Mouse (Mus musculus) limb, embryonic 11.5 days (tissue): ENCODE results near the gene Mydgf. TPM values are rescaled to one million over a fixed set of nuclear protein-coding genes. Genes with fewer than 3 reads are reported as not detected.
A peak's percentile ranks its signal among the peaks of the same experiment; 100 is the strongest.

Source experiments
- ATAC-seq: fragments of 200-750 bp; cut with Nextera tagmentation; 2 replicates; pipeline ENCODE4 v1.8.0; 2017; ENCODE audit warnings: low read depth; ENCODE audit not compliant: insufficient number of reproducible peaks, low FRiP score, low TSS enrichment
- DNase-seq: peaks from one replicate; pipeline ENCODE4 v3.0.0-alpha.2; 2015; ENCODE audit warnings: low spot score
- H3K27ac ChIP-seq: fragments of 300-500 bp; sonication (generic); replicated peaks from 2 replicates; pipeline ENCODE4 v1.5.1; 2014; ENCODE audit warnings: low read depth, mild to moderate bottlenecking, low read length
- H3K27me3 ChIP-seq: fragments of 300-500 bp; sonication (generic); 2 replicates; pipeline ENCODE4 v1.6.1; 2014; ENCODE audit warnings: mild to moderate bottlenecking, low read length, mixed read lengths; ENCODE audit not compliant: control insufficient read depth, insufficient read depth
- H3K36me3 ChIP-seq: fragments of 300-500 bp; sonication (generic); 2 replicates; pipeline ENCODE4 v1.6.1; 2014; ENCODE audit warnings: mild to moderate bottlenecking, low read length, moderate library complexity, mixed read lengths; ENCODE audit not compliant: control insufficient read depth, insufficient read depth
- H3K4me1 ChIP-seq: fragments of 300-500 bp; sonication (generic); 2 replicates; pipeline ENCODE4 v1.6.1; 2014; ENCODE audit warnings: low read length, mixed read lengths; ENCODE audit not compliant: control insufficient read depth, insufficient read depth
- H3K4me2 ChIP-seq: fragments of 300-500 bp; sonication (generic); 2 replicates; pipeline ENCODE4 v1.6.1; 2014; ENCODE audit warnings: low read depth, mild to moderate bottlenecking, moderate library complexity; ENCODE audit not compliant: severe bottlenecking
- H3K4me3 ChIP-seq: fragments of 300-500 bp; sonication (generic); 2 replicates; pipeline ENCODE4 v1.5.1; 2014; ENCODE audit warnings: low read depth, low read length
- H3K9ac ChIP-seq: fragments of 300-500 bp; sonication (generic); 2 replicates; pipeline ENCODE4 v1.6.1; 2014; ENCODE audit warnings: mild to moderate bottlenecking, low read length
- H3K9me3 ChIP-seq: fragments of 300-500 bp; sonication (generic); 2 replicates; pipeline ENCODE4 v1.6.1; 2016; ENCODE audit warnings: low read length; ENCODE audit not compliant: control insufficient read depth
- WGBS: fragments of 180-500 bp; shearing (Covaris S2); extraction: QIAGEN DNeasy Blood & Tissue Kit; methylation state at CpG from one replicate; pipeline ENCODE4 v1.1.7; 2014; 5-methylcytosine and 5-hydroxymethylcytosine counted together
- polyA plus RNA-seq: library from polyadenylated mRNA; unstranded; fragments of >200 nt; fragmentation: Nextera tagmentation; extraction: Ambion mirVana; gene quantifications from 2 replicates; pipeline ENCODE4 v1.2.1, GENCODE M21; 2014

The Mydgf gene
- polyA plus RNA-seq, 1 experiment from 2014 or later = 65.9 TPM

DNA sequence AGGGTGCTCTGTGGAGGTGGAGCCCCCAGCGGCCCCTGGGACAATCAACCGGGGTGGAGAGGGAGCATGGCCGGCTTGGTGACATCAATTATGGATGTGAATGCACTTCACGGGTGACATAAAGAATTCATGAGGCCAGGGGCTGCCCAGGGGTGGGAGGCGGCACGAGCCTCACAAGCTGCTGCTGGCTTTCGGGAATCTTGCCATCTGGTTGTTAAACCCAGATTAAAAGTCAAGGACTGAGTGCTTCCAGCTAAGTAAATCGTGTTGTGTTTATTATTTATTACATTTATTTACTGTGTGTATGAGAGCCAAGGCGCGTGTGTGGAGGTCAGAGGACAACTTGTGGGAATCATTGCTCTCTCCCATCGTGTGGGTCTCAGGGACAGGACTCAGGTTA is 18.0 kb downstream of the Mydgf start:
- DNase-seq (no peak), ATAC-seq (no peak)
- no peaks in the 10 kb centered on the region for H3K36me3 ChIP-seq
- H3K27ac ChIP-seq = no peak overlapping the region
- 69% methylated on average over 11 of the region's 11 CpGs for whole genome bisulfite sequencing
- H3K9me3 ChIP-seq = no peaks in the 10 kb centered on the region
- no peaks in the 10 kb centered on the region for H3K27me3 ChIP-seq
- no peak overlapping the region for H3K4me2 ChIP-seq
- H3K4me3 ChIP-seq = no peak overlapping the region
- 0 out of 2 replicates have a peak, but pooled peaks cover 2% of the 10 kb centered on the region for H3K4me1 ChIP-seq
- H3K9ac ChIP-seq = no peak overlapping the region

DNA sequence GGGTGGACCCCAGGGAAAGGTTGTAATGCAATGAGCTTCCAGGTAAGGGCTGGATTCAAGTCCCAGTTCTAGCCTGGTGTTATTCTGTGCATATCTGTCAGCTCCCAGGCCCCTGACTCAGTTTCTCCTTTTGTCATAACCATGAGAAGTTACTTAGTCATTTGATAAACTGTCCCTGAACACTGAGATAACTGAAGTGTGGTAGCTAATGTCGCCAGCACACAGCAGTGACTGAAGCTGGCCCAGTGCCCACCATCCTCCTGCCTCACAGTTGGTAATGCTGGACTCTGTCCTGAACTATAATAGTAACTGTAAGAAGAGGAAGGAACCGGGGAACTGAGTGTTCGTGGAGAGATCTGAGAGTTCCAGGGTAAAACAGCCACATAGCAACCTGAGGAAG is 19.2 kb downstream of the Mydgf start:
- DNase-seq (no peak), ATAC-seq (no peak)
- 88% methylated on average over 3 of the region's 3 CpGs for WGBS
- Histone ChIP-seq H3K4me2 (no peak overlapping the region), H3K4me1 (0 out of 2 replicates have a peak, but pooled peaks cover 2% of the 10 kb centered on the region), H3K9me3 (no peaks in the 10 kb centered on the region), H3K36me3 (no peaks in the 10 kb centered on the region), H3K4me3 (no peak overlapping the region), H3K27me3 (no peaks in the 10 kb centered on the region), H3K27ac (no peak overlapping the region), H3K9ac (no peak overlapping the region)

DNA sequence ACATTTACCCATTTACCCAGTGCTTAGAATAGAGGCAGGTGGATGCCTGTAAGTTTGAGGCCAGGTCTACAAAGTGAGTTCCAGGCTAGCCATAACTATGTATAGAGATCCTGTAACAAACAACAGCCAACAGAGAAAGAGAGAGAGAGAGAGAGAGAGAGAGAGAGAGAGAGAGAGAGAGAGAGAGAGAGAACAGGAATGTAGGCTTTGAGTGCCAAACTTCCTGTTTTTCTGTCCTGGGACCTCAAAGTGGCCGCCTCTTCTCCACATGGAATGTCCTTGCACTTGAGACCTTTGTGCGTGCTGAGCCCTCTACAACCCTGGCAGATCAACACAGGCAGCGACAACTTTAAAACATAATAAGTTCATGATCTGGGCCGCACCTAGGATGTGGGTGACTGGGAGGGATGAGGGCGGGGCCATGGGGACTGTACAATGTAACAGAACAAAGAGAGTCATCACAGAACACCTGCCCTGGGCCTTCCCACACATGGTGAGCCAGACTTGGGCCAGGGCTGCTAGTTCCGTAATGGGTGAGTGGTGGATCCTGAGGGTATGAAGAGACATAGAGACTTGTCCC is 20.1 kb downstream of the Mydgf start:
- Histone ChIP-seq H3K9me3 (no peaks in the 10 kb centered on the region), H3K9ac (no peak overlapping the region), H3K4me3 (no peak overlapping the region), H3K4me1 (0 out of 2 replicates have a peak, but pooled peaks cover 2% of the 10 kb centered on the region), H3K27ac (no peak overlapping the region), H3K27me3 (no peaks in the 10 kb centered on the region), H3K36me3 (no peaks in the 10 kb centered on the region), H3K4me2 (no peak overlapping the region)
- no peak for ATAC-seq
- DNase-seq = no peak
- 81% methylated on average over 6 of the region's 6 CpGs for WGBS

DNA sequence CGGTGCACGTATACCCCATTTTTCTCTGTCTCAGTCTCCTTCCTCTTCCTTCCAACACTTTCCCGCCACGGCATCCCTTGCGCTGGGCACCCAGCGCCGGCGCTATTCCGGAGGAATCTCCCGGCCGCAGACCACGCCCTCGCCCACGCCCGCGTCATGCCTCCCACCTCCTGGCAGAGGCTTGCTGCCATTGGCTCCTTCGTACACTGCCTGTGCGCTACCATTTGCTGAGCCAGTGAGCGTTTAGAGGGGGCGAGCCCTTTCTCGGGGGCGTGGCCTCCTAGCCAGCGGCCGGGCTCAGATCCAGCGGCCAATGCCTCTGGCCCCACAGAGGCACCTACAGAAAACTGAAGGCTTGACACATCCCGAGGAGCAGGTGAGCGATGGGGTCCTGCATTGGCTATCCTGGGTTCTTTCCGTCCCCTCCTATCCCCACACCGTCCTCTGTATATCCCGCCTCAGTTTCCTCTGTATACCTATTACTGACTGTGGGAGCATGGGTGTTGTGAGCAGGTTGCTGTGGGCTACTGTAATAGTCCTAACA is 21.4 kb downstream of the Mydgf start, which contains the start of gene Tnfaip8l1:
Gene Tnfaip8l1 (plus strand): TSS at position 247 of the 544 bp plus-strand sequence.
- H3K27me3 ChIP-seq = no peaks in the 10 kb centered on the region
- no peak within 1 kb of the TSS for H3K27ac ChIP-seq

DNA sequence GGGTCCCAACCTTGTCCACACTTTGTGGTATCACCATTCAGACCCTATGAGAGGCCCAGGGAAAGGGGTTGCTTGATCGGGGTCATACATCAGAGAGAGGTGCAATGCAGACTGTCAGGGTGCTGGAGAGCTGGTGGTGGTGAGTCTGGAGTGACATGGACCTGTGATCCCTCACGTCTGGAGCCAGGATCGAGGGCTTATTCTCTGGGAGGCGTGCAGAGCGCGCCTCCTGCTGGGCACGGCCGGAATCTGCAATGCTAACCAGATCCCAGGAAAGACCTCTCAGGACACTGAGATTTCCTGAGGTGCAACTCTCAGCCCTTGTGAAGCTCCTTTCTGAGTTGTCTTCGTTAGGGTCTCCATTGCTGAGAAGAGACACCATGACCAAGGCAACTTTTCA is 24.0 kb downstream of the Mydgf start:
- DNase-seq = peak; percentile 80
- 2% methylated on average over 9 of the region's 9 CpGs for WGBS
- Histone ChIP-seq H3K27ac (no peak overlapping the region), H3K9me3 (no peaks in the 10 kb centered on the region), H3K9ac (no peak overlapping the region), H3K36me3 (no peaks in the 10 kb centered on the region), H3K4me3 (no peak overlapping the region), H3K4me1 (0 out of 2 replicates have a peak, but pooled peaks cover 2% of the 10 kb centered on the region), H3K4me2 (no peak overlapping the region), H3K27me3 (peaks cover 6% of the 10 kb centered on the region)
- ATAC-seq = no peak; the same call in 1 of the 2 replicates

More for the DNA sequence above, 21.4 kb downstream of the Mydgf start, which contains the start of gene Tnfaip8l1:
- Histone ChIP-seq H3K36me3 (no peaks in the 10 kb centered on the region), H3K4me1 (0 out of 2 replicates have a peak, but pooled peaks cover 2% of the 10 kb centered on the region), H3K9ac (peak within 1 kb of the TSS; percentile 58), H3K4me3 (peak within 1 kb of the TSS; percentile 44), H3K9me3 (no peaks in the 10 kb centered on the region), H3K4me2 (peak within 1 kb of the TSS; percentile 75)
- ATAC-seq (peak; percentile 96), DNase-seq (peak; percentile 95)
- 2% methylated on average over 30 of the region's 30 CpGs for WGBS

DNA sequence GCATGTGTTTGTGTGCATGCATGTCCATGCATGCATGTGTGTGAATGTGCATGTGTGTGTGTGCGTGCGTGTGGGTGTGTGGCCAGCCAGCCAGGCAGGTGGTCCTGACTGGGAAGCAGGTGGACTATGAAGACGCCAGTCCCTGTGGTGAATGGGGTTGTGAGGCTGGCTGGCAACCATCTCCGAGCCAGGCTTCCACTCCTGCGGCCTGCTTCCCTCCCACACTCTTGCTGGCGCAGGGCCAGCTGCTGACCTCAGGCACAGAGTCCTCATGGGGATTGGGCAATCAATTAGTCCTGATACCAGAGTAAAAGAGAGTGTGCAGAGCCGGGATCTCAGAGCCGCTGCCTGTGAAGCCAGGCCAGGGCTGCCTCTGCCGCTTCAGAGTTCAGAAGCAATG is 30.1 kb downstream of the Mydgf start:
- ATAC-seq (0 out of 2 replicates have a peak, but pooled peaks have one; percentile 48), DNase-seq (peak; percentile 65)
- no peak overlapping the region for H3K4me2 ChIP-seq
- H3K4me3 ChIP-seq = no peak overlapping the region
- no peak overlapping the region for H3K9ac ChIP-seq
- H3K9me3 ChIP-seq = no peaks in the 10 kb centered on the region
- H3K27me3 ChIP-seq = peaks cover 24% of the 10 kb centered on the region
- peaks cover 7% of the 10 kb centered on the region; the same call in 1 of the 2 replicates for H3K4me1 ChIP-seq
- WGBS = 51% methylated on average over 9 of the region's 9 CpGs
- no peaks in the 10 kb centered on the region for H3K36me3 ChIP-seq
- H3K27ac ChIP-seq = no peak overlapping the region

DNA sequence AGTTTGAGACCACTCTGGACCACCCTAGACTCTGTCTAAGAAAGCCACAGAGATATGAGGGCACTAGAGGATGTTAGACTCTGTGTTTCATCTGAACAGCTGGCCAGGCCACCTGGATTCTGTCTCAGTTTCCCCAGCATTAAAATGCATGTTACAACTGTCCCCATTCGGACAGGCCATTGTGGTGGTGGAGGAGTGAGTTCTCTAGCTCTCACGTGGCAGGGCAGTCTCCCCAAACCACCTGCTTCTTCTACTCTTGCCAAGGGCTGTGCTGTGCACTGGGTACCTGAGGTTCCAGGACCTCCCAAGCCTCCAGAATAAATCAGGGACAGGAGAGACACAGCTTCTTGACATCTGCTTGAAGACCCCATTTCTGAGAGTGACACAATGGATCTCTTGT is 33.8 kb downstream of the Mydgf start:
- Histone ChIP-seq H3K4me3 (no peak overlapping the region), H3K27ac (no peak overlapping the region), H3K4me1 (peaks cover 7% of the 10 kb centered on the region; the same call in 1 of the 2 replicates), H3K4me2 (no peak overlapping the region), H3K9me3 (no peaks in the 10 kb centered on the region), H3K9ac (no peak overlapping the region), H3K36me3 (no peaks in the 10 kb centered on the region), H3K27me3 (peaks cover 53% of the 10 kb centered on the region)
- no peak for DNase-seq
- ATAC-seq = no peak
- 49% methylated on average over 2 of the region's 2 CpGs for WGBS

DNA sequence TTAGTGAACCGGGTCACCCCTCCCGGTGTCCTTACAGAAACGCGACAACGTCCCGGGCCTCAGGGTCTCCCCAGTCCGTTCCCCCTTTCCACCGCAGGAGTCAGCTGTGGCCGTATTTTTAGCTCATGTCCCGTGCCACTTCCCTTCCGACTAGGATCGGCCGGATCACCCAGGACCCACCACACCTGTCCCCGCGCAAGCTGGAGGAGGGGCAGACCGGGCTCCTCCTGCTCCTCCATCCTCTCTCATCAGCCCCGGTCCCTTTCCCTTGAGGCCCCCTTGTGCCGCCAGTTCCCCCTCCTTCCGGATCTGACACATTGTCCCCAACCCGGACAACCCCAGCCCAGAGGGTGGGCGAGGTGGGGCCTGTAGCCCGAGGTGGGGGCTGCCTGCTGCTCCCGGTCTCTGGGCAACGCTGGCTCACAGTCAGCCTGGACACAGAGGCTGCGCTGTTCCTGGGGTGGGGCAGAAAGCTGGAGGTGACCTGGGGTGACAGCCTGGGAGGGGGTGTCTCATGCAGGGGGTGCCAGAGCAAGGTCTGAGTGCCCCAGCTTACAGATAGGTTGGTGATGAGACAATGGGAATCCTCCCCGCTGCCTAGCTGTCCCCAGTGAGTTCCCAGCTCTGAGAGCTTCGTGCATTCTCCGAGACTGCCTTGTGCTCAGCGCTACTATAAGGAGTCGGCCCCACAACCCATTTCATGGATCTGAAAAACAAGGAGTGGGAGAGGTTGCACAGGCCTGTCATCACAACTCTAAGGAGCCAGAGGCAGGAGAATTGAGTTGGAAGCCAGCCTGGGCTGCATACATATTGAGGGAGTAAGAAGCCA is 34.7 kb downstream of the Mydgf start:
- DNase-seq = no peak
- Histone ChIP-seq H3K4me2 (peak overlapping the region; percentile 26), H3K9me3 (no peaks in the 10 kb centered on the region), H3K36me3 (no peaks in the 10 kb centered on the region), H3K27ac (no peak overlapping the region), H3K4me1 (peaks cover 7% of the 10 kb centered on the region; the same call in 1 of the 2 replicates), H3K27me3 (peaks cover 53% of the 10 kb centered on the region), H3K4me3 (peak overlapping the region; percentile 9; the same call in 1 of the 2 replicates), H3K9ac (no peak overlapping the region; the same call in 1 of the 2 replicates)
- no peak for ATAC-seq
- under 1% methylated on average over 28 of the region's 30 CpGs for WGBS
